Mouse (Mus musculus): ENCODE results near the gene Cd7.
"Not testable (repeated sequence)": the region's sequence is repeated elsewhere in the genome, so short reads cannot be mapped to it uniquely, and the experiment has no call there.

Cd7 gene

GRCm38 (mm10) chr11:121039302-121039701 is at the start of gene Cd7:
Gene Cd7 (minus strand): TSS chr11:121039418.
- DNase-seq (ENCODE audit: low read depth, low spot score) = no peak

- no peak for DNase-seq (ENCODE audit: low read depth, low spot score)
Observed at GRCm38 (mm10) chr11:121088997-121089396, 49.8 kb upstream of the Cd7 start.

DNA sequence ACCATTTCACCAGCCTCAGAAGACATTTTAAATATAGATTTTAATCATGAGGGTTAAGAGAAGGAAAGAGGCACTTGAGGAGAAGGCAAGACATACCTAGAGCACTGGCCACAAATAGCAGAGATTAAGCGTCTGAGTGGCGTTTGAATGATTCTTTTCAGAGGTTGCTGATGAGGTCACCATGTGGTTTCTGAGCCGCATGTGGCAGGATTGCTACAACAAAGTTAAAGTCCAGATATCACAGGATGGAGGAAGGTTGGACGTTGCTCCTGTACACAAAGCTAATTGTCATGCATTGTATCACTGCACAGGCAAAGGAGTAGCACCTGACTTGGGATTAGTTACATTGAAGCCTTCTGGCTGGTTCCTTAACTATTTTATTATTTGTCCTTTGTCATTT is 47.1 kb upstream of the Cd7 start:
- DNase-seq (ENCODE audit: low read depth, low spot score) = no peak

DNA sequence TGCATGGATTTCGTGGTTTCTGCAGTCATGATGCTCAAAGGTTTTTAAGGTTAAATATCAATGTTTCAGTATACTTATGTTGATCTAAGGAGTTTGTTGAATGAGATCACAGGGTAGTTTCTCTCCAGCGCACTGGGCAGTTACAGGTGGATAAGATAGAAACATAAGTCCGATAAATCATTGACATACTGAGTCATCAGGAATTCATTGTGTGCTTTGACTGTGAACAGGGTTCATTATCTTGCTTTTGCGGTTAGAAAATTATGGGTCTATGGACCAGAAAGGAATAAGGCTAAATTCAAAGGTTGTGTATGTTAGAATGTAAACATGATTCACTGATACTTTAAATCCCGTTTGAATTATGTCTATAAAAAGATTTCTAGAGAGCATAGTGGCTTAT is 46.0 kb upstream of the Cd7 start:
- DNase-seq (ENCODE audit: low read depth, low spot score) = no peak

GRCm38 (mm10) chr11:121082857-121083500 is 43.8 kb upstream of the Cd7 start:
- DNase-seq (ENCODE audit: low read depth, low spot score) = no peak

DNA sequence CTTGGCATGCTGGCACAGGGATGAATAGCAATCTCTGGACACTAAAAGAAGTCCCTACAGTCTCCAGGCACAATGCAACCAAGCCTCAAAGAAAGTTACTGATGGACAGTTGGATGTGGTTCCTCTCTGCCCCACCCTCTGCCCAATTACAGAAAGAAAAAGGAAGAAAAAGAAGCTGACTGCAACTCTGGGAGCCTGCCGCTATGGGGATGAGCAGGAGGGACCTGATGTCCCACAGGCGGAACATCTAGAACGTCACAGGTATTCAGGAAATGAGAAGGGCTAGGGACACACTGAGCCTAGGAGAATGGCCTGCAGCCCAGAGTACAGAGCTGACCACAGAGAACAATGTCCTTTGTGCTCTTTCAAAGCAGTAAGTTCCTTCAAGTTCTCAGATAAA is 43.0 kb upstream of the Cd7 start:
- DNase-seq (ENCODE audit: low read depth, low spot score) = no peak

DNA sequence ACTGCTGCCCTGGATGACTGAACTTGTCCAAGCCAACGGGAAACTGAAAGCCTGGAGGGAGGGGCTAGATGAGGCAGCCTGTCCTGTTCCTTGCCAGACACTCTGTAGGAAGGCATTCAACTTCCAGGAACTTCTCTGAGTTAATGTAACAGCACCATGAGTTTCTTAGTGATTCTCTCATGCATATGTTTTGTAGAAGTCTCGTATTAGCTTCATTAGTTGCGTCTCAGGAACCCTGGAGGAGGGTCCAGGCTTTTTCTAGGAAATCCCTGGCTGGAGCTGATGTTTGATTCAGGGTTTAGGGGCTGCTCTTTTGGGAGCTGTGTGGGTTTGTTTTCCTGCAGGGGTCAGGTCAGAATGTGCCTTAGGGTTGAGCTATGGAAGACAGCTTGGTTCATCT is 41.9 kb upstream of the Cd7 start, which contains the start of gene Sectm1a:
Gene Sectm1a (minus strand): TSS at position 101 of the 400 bp plus-strand sequence.
- no peak for DNase-seq (ENCODE audit: low read depth, low spot score)

DNA sequence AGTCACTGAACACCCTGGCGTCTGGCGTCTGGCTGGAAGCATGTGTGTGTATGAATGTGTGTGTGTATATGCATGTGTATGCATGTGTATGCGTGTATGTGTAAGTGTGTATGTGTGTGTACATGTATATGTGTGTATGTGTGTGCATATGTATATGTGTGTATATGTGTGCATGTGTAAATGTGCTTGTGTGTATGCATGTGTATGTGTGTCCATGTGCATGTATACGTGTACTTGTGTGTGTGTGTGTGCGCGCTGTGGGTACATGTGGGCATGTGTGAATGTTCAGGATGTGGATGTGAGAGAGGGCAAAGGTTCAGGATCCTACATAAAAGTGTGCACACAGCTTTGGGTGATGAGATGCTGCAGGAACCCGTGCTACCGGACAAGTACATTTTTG is 41.1 kb upstream of the Cd7 start:
- no peak for DNase-seq (ENCODE audit: low read depth, low spot score)

DNA sequence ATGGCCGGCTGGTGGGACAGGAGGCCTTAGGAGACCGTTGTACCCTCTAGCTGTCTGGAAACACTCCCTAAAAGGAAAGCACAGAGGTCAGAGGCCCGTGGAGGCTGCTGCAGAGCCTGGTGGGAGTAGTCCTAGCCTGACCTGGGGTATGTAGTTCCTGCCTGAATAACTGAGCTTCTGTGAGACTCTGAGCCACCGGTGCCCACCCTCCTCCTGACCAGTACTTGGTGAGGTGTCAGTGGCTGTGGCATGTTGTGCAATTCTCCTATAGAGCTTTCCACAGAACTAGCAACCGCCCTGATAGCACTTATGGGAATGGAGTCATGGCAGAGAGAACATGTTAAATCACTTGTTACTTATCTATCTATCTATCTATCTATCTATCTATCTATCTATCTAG is 36.4 kb upstream of the Cd7 start:
- no peak for DNase-seq (ENCODE audit: low read depth, low spot score)

GRCm38 (mm10) chr11:121069662-121070061 is 30.4 kb upstream of the Cd7 start:
- DNase-seq (ENCODE audit: low read depth, low spot score) = not testable (repeated sequence)

DNA sequence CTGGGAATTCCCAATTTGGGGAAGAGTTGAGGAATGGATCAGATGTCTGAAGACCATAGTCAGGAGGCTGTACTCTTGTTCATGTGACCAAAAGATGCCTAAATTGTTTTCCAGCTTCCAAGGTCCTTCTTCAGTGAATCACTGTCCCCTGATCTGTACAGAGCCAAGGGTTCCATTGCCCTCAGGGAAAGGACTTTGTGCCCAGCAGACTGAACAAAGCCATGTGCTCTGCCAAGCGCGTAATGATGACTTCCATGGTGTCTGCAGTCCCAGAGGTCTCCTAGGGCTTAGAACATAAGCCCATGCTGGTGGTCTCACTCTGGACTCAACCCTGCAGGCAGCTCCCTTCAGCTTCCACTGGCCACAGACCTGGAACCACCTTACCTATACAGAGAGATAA is 28.7 kb upstream of the Cd7 start:
- DNase-seq (ENCODE audit: low read depth, low spot score) = no peak

DNA sequence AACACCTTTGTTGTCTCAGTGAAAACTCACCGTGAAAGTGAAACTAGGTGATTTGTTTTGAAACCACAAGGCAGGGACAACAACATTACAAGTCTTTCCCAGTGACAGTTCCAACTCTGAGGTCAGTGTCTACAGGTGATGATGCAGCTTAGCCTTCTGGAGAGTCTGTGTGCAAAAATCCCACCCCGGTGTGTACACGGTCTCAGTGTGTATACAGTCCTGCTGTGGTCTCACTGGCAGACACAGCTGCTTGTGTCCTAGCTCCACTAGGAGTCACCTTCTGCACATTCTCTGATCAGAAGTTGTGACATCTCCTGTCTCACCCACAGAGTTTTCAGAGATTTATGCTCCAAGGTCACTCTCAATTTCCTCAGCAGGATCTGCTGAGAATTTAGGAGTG is 25.0 kb upstream of the Cd7 start:
- DNase-seq (ENCODE audit: low read depth, low spot score) = no peak

DNA sequence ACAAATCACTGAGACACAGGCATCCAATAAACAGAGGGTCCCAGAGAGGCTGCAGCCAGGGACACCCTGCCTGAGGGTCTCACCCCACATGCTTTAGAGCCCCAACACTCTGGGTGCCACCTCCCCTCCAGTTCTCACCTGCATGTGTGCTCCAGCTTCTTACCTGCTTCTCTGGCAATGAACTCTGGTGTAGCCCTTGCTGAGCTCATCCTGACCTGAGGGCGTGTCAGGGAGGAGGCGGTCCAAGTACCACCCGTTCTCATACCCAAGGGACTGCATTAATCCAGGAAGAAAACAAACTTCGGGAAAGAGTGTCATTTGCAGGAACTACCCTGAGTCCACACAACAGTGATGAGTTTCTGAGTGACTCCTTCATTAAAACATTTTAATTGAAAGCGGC is 24.2 kb upstream of the Cd7 start, which contains the start of gene Sectm1b:
Gene Sectm1b (minus strand): TSS at position 191 of the 400 bp plus-strand sequence.
- no peak for DNase-seq (ENCODE audit: low read depth, low spot score)

- DNase-seq (ENCODE audit: low read depth, low spot score) = no peak
Observed at GRCm38 (mm10) chr11:121061615-121062014, 22.4 kb upstream of the Cd7 start.

- DNase-seq (ENCODE audit: low read depth, low spot score) = not testable (repeated sequence)
Observed at GRCm38 (mm10) chr11:121060401-121061067, 21.3 kb upstream of the Cd7 start.

DNA sequence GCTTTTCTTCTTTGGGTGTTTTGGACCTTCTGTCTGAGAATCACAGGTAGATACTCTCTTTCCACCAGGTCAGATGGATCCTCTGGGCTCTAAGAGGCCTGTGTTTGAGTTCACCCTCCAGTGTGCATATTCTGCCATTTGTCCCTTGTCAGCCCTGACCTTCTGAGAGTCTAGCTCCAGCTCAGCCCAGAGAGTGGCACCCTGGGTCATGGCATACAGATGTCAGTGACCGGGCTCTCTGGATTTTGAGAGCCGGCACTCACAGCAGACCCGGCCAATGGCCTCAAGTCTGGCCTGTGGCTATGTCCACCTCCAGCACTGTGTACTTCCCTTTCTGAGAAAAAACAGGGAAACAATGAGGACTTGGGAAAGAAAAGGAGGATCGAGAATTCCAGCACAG is 20.3 kb upstream of the Cd7 start:
- no peak for DNase-seq (ENCODE audit: low read depth, low spot score)

- no peak for DNase-seq (ENCODE audit: low read depth, low spot score)
Observed at GRCm38 (mm10) chr11:121058956-121059355, 19.7 kb upstream of the Cd7 start.

DNA sequence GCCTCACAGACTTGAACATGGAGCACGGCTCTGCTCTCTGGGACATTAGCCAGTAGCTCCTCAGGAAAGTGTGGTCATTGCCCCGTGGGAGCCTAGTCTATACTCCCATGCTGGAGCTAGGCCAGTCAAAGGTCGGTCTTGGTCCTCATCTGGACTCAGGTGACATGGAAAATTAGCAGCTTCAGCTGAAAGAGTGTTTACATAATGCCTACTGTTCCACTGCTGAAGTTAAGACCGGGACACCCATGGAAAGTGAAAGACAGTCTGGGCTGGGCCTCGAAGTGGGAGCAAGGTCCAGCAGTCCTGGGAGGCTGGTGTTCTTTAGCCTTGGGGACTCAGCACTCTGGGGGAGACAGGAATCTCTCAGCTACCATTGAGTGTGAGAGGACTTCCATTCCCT is 18.9 kb upstream of the Cd7 start:
- no peak for DNase-seq (ENCODE audit: low read depth, low spot score)

GRCm38 (mm10) chr11:121056536-121057236 is 17.5 kb upstream of the Cd7 start:
- no peak for DNase-seq (ENCODE audit: low read depth, low spot score)

DNA sequence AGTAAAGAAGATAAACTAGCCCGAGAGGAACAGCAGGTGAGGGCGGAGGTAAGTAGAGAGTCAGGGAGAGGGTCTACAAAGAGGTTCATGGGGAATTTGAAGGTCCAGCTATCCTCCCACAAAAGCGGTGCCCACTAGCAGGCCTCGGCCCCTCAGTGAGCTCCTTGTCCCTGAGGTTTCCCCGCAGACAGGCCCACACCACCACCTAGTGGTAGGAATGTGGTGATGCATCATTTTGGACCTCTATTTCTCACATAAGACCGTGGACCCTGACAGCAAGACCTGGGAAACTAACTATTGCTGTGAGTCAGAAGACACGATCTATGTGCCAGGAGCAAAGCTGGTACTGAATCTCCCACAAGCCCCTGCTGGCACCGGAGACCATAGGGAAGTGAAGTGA is 14.3 kb upstream of the Cd7 start:
- DNase-seq (ENCODE audit: low read depth, low spot score) = peak; percentile 87

DNA sequence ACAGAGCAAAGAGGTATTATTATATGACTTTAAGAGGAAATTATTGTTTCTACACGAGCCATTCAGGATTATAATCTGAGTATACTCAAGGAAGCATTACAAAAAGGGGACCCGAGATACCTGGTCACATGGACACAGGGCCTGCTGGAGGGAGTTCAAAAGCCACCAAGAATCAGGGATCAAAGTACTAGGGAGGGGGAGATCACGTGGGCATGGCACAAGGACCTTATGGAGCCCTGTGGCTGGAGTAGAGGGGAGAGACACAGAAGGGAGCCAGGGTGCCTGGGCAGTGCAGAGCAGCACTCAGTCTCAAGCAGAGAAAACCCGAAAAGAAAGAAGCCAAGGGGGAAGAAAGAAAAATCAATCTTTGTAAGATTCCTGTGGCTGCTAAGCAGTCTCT is 13.2 kb upstream of the Cd7 start:
- DNase-seq (ENCODE audit: low read depth, low spot score) = no peak

DNA sequence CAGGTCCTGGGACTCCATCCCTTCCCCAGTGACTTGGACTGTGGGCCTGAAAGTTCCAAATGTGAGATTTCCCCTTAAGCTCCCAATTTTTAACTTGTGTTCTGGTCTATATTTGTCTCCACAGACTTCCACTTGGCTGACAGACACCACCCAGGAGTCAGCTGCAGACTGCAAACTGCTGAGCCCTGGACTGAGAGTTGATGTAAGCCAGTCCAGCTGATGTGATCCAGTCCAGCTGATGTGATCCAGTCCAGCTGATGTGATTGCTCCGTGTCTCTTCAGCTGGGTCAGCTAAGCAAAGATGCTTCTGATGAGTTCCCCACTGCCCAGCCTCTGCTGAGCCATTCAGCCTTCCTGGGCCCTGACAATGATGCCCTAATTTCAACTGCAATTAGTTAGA is 12.6 kb upstream of the Cd7 start:
- no peak for DNase-seq (ENCODE audit: low read depth, low spot score)

- DNase-seq (ENCODE audit: low read depth, low spot score) = no peak
Observed at GRCm38 (mm10) chr11:121049840-121050239, 10.6 kb upstream of the Cd7 start.
